Mouse (Mus musculus): ENCODE results near the gene Tomm7. TPM values are rescaled to one million over a fixed set of nuclear protein-coding genes. Genes with fewer than 3 reads are reported as not detected.

The Tomm7 gene
- polyA plus RNA-seq, 1 experiment from 2014 or later, result 76.7 TPM

DNA sequence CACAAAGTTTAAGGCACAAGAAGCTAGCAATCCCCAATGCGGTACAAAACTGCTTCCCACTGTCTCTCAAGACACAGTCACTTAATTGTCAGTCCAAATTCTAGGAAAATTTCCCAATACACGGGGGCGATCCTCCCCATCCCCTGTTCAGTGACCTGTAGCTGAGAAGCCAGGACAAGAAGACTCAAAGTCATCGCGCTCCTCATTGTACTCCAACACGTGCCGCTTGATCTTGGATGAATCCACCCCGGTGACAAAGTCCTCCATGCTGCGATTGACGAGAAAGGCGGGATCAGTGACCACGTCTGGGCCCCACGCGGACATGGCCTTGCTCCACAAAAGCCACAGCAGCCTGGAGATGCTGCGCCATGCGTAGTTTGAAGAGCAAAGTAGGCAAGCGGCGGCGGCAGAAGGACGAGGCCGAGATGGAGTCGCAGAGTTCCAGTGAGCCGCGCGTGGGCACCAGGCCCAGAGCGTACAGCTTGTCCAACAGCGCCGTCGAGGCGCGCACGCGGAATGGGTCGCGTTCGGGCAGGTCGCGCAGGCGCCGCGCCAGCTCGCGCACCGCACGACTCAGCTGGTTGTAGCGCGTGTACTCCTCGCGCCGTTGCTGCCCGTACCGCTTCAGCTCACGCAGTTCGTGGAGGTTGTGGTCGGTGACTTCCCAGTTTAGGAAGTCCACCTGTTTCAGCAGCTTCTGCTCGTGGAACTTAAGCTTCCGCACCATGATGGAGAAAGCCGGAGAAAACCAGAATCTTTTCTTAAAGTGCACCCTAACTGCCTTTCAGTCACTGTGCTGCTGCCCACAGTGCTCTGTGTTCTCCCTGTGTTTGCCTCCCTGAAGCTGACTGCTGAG lies 12.8 kb downstream of the Tomm7 start:
- Histone ChIP-seq H3K36me3 (ENCODE audit: control insufficient read depth, insufficient read depth, low read length) (no peaks in the 10 kb centered on the region), H3K4me2 (ENCODE audit: low read length) (peak overlapping the region; percentile 50), H3K9me3 (ENCODE audit: control insufficient read depth, low read length) (no peaks in the 10 kb centered on the region), H3K4me3 (ENCODE audit: low read length) (peak overlapping the region; percentile 27), H3K27ac (ENCODE audit: low read depth, low read length) (no peak overlapping the region), H3K9ac (ENCODE audit: low read depth, low read length) (no peak overlapping the region), H3K4me1 (ENCODE audit: control insufficient read depth, insufficient read depth, low read depth, low read length) (no peaks in the 10 kb centered on the region), H3K27me3 (replicated peaks; ENCODE audit: control insufficient read depth, insufficient read depth, low read length) (peaks cover 2% of the 10 kb centered on the region; the same call in 1 of the 2 replicates)
- 32% methylated on average over 58 of the region's 58 CpGs for WGBS
- 0 out of 2 replicates have a peak, but pooled peaks have one; percentile 58 for ATAC-seq

DNA sequence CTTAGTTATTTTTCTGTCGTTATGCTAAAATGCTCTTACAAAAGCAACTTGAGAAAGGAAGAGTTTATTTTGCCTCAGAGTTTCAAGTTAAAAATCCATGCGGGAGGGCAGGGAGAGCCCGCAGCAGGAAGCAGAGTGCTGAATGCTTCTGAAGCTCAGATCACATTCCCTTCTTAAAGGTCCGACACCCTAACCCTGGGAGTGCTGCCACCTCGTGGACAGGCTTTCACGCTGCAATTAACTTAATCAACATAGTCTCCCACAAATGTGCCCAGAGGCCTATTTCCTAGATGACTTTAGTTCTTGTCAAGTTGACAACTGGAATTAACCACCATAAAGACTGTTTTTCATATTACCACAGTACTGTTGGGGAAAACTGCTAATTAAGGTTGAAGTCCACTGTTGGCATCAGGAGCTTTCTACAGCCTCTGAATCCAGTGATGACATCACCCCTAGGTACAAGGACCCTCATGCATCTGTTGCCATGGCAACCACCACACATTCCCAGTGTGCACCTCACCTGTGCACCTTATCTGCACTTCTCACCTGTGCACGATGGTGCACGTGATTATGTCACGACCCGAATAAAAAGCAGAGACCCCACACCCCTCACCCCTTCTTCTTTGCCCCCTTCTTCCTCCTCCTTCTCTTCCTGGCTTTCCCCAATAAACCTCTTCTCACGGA lies 17.5 kb downstream of the Tomm7 start:
- no peaks in the 10 kb centered on the region for H3K9me3 ChIP-seq (ENCODE audit: control insufficient read depth, low read length)
- no peak overlapping the region for H3K4me2 ChIP-seq (ENCODE audit: low read length)
- WGBS, result 36% methylated on average over 11 of the region's 11 CpGs
- H3K4me1 ChIP-seq (ENCODE audit: control insufficient read depth, insufficient read depth, low read depth, low read length), result no peaks in the 10 kb centered on the region
- no peak overlapping the region for H3K4me3 ChIP-seq (ENCODE audit: low read length)
- 0 out of 2 replicates have a peak, but pooled peaks have one; percentile 40 for ATAC-seq
- H3K27me3 ChIP-seq (replicated peaks; ENCODE audit: control insufficient read depth, insufficient read depth, low read length), result no peaks in the 10 kb centered on the region; the same call in 1 of the 2 replicates
- no peaks in the 10 kb centered on the region for H3K36me3 ChIP-seq (ENCODE audit: control insufficient read depth, insufficient read depth, low read length)
- H3K9ac ChIP-seq (ENCODE audit: low read depth, low read length), result no peak overlapping the region
- no peak overlapping the region for H3K27ac ChIP-seq (ENCODE audit: low read depth, low read length)

DNA sequence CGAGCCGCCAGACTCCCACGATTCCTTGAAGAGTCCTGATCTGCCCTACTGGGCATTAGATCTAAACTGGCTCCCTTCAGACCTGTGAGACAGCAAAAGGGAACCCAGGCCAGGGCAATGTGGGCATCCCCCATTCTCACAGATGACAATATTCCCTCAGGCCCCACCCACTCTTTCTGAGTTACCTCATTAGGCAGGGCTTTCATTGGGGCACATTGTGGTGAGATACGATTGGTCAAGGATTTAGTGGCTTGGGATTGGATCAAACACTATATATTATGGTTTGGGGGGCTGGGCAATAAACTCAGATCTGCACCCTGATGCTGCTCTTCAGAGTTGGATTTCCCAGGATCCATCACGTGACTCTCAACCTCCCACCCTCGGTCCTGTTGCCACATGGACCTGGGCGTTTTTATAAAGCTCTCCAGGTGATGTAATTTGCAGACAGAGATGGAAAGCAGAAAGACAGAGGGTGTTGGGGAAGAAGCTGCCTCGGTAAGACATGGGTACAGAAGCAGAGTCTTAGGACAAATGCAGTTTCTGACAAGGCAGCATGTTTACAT lies 19.7 kb downstream of the Tomm7 start:
- no peak overlapping the region for H3K4me3 ChIP-seq (ENCODE audit: low read length)
- H3K9ac ChIP-seq (ENCODE audit: low read depth, low read length), result no peak overlapping the region
- H3K4me2 ChIP-seq (ENCODE audit: low read length), result no peak overlapping the region
- no peaks in the 10 kb centered on the region for H3K27me3 ChIP-seq (replicated peaks; ENCODE audit: control insufficient read depth, insufficient read depth, low read length)
- no peak overlapping the region for H3K27ac ChIP-seq (ENCODE audit: low read depth, low read length)
- no peaks in the 10 kb centered on the region for H3K9me3 ChIP-seq (ENCODE audit: control insufficient read depth, low read length)
- no peaks in the 10 kb centered on the region for H3K4me1 ChIP-seq (ENCODE audit: control insufficient read depth, insufficient read depth, low read depth, low read length)
- ATAC-seq, result no peak
- 78% methylated on average over 8 of the region's 8 CpGs for WGBS
- H3K36me3 ChIP-seq (ENCODE audit: control insufficient read depth, insufficient read depth, low read length), result peaks cover 7% of the 10 kb centered on the region

DNA sequence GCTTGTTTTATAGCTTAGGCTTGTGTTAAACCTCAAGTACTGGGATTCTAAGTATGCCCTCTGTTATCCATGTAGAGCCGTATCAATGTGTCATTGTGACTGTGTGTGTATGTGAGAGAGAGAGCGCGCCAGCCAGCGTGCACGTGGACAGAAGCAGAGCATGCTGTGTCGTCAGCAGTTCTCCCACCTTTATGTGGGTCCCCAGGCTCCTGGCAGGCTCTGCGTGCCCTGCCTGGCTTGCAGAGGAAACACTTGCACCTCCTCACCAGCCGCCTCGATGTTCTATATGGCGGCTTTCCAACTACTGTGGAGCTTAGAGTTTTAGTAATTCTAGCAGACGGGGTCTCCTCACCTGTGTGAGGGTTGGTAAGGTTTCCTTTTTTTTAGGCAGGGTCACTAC lies 21.7 kb downstream of the Tomm7 start:
- Histone ChIP-seq H3K27me3 (replicated peaks; ENCODE audit: control insufficient read depth, insufficient read depth, low read length) (no peaks in the 10 kb centered on the region), H3K4me3 (ENCODE audit: low read length) (no peak overlapping the region), H3K9ac (ENCODE audit: low read depth, low read length) (no peak overlapping the region), H3K4me2 (ENCODE audit: low read length) (no peak overlapping the region), H3K4me1 (ENCODE audit: control insufficient read depth, insufficient read depth, low read depth, low read length) (no peaks in the 10 kb centered on the region), H3K36me3 (ENCODE audit: control insufficient read depth, insufficient read depth, low read length) (peaks cover 13% of the 10 kb centered on the region), H3K9me3 (ENCODE audit: control insufficient read depth, low read length) (no peaks in the 10 kb centered on the region), H3K27ac (ENCODE audit: low read depth, low read length) (no peak overlapping the region)
- ATAC-seq, result no peak
- 70% methylated on average over 11 of the region's 11 CpGs for WGBS

DNA sequence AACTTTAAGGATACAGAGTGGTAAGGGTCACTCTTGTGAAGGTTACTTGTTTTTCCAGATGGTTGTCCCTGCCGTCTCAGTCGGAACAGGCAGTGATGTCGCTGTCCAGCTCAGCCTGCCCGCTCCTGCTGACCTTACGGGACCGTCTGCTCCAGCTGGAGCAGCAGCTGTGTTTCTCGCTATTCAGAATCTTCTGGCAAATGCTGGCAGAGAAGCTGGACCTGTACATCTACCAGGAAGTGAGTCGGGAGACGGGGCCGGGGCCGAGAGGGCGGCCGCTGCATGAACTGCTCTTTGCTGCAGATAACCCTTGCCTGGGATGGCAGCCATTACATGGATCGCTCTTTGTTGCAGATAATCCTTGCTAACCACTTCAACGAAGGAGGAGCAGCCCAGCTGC lies 27.3 kb downstream of the Tomm7 start:
- Histone ChIP-seq H3K36me3 (ENCODE audit: control insufficient read depth, insufficient read depth, low read length) (peaks cover 38% of the 10 kb centered on the region), H3K27me3 (replicated peaks; ENCODE audit: control insufficient read depth, insufficient read depth, low read length) (no peaks in the 10 kb centered on the region), H3K27ac (ENCODE audit: low read depth, low read length) (no peak overlapping the region), H3K9me3 (ENCODE audit: control insufficient read depth, low read length) (no peaks in the 10 kb centered on the region), H3K9ac (ENCODE audit: low read depth, low read length) (no peak overlapping the region), H3K4me3 (ENCODE audit: low read length) (no peak overlapping the region), H3K4me2 (ENCODE audit: low read length) (no peak overlapping the region), H3K4me1 (ENCODE audit: control insufficient read depth, insufficient read depth, low read depth, low read length) (no peaks in the 10 kb centered on the region)
- no peak for ATAC-seq
- 88% methylated on average over 15 of the region's 15 CpGs for WGBS

DNA sequence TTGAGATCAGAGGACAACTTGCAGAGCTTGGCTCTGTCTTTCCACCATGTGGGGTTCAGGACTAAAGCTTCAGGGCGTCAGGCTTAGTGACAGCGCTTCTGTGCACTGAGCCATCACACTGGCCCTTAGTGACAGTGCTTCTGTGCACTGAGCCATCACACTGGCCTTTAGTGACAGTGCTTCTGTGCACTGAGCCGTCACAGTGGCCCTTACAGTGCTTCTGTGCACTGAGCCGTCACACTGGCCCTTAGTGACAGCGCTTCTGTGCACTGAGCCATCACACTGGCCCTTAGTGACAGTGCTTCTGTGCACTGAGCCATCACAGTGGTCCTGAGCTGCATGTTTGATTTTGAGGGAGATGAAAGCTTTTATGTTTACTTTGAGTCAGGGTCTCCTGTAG lies 29.1 kb downstream of the Tomm7 start:
- no peak overlapping the region for H3K9ac ChIP-seq (ENCODE audit: low read depth, low read length)
- H3K4me1 ChIP-seq (ENCODE audit: control insufficient read depth, insufficient read depth, low read depth, low read length), result no peaks in the 10 kb centered on the region
- no peak for ATAC-seq
- H3K27me3 ChIP-seq (replicated peaks; ENCODE audit: control insufficient read depth, insufficient read depth, low read length), result no peaks in the 10 kb centered on the region
- no peak overlapping the region for H3K27ac ChIP-seq (ENCODE audit: low read depth, low read length)
- H3K9me3 ChIP-seq (ENCODE audit: control insufficient read depth, low read length), result no peaks in the 10 kb centered on the region
- no peak overlapping the region for H3K4me2 ChIP-seq (ENCODE audit: low read length)
- 52% methylated on average over 5 of the region's 5 CpGs for WGBS
- H3K4me3 ChIP-seq (ENCODE audit: low read length), result no peak overlapping the region
- peaks cover 40% of the 10 kb centered on the region for H3K36me3 ChIP-seq (ENCODE audit: control insufficient read depth, insufficient read depth, low read length)

DNA sequence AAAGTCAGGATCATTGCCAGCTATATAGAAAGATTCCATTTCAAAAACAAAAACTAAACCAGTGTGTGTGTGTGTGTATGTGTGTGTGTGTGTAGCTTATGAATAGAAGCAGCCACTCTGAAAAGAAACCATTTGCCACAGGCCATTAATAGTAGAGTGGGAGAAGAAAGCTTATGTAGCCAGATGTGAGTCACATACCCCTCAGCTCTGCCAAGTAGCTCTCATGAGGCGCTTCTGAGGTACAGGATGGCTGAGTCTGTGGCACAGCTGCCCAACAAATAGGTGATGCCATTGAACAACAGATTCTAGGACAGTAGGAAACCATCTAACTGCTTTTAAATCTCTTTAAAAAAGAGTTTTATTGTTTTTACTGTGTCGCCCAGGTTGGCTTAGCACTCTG lies 51.2 kb downstream of the Tomm7 start:
- Histone ChIP-seq H3K9me3 (ENCODE audit: control insufficient read depth, low read length) (no peaks in the 10 kb centered on the region), H3K27me3 (replicated peaks; ENCODE audit: control insufficient read depth, insufficient read depth, low read length) (no peaks in the 10 kb centered on the region), H3K9ac (ENCODE audit: low read depth, low read length) (no peak overlapping the region), H3K36me3 (ENCODE audit: control insufficient read depth, insufficient read depth, low read length) (peaks cover 9% of the 10 kb centered on the region; the same call in 1 of the 2 replicates), H3K4me2 (ENCODE audit: low read length) (no peak overlapping the region), H3K27ac (ENCODE audit: low read depth, low read length) (no peak overlapping the region), H3K4me3 (ENCODE audit: low read length) (no peak overlapping the region), H3K4me1 (ENCODE audit: control insufficient read depth, insufficient read depth, low read depth, low read length) (peaks cover 8% of the 10 kb centered on the region)
- WGBS, result 86% methylated on average over 2 of the region's 2 CpGs
- no peak for ATAC-seq

DNA sequence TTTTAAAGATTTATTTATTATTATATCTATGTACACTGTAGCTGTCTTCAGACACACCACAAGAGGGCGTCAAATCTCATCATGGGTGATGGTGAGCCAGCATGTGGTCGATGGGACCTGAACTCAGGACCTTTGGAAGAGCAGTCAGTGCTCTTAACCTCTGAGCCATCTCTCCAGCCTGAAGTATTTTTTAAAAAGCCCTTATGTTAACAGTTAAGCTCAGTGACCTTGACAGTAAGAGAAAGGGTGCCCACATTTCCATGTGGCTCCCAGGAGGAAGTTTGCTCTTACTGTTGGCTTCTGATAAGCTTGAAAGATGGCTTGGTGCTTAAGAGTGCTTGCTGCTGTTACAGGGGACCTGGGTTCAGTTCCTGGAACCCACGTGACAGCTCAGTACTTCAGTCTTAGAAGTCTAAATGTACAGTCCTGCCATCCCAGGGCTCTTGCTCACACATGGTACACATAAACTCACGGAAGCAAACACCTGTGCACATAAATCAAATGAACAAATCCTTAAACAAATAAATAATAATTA lies 54.8 kb downstream of the Tomm7 start:
- H3K4me1 ChIP-seq (ENCODE audit: control insufficient read depth, insufficient read depth, low read depth, low read length), result peaks cover 8% of the 10 kb centered on the region
- no peak for ATAC-seq
- no peak overlapping the region for H3K4me2 ChIP-seq (ENCODE audit: low read length)
- no peak overlapping the region for H3K4me3 ChIP-seq (ENCODE audit: low read length)
- no peaks in the 10 kb centered on the region for H3K27me3 ChIP-seq (replicated peaks; ENCODE audit: control insufficient read depth, insufficient read depth, low read length)
- WGBS, result 90% methylated on average over 4 of the region's 4 CpGs
- H3K27ac ChIP-seq (ENCODE audit: low read depth, low read length), result no peak overlapping the region
- H3K9me3 ChIP-seq (ENCODE audit: control insufficient read depth, low read length), result no peaks in the 10 kb centered on the region
- no peak overlapping the region for H3K9ac ChIP-seq (ENCODE audit: low read depth, low read length)
- H3K36me3 ChIP-seq (ENCODE audit: control insufficient read depth, insufficient read depth, low read length), result peaks cover 2% of the 10 kb centered on the region; the same call in 1 of the 2 replicates
